Mouse (Mus musculus) brain, embryonic 14.5 days (tissue): ENCODE results near the gene Krtap8-1. TPM values are rescaled to one million over a fixed set of nuclear protein-coding genes. Genes with fewer than 3 reads are reported as not detected.
A peak's percentile ranks its signal among the peaks of the same experiment; 100 is the strongest.

Source experiments
- DNase-seq: peaks from one replicate; pipeline ENCODE4 v3.0.0-alpha.2; 2011; ENCODE audit warnings: low read depth
- CTCF ChIP-seq: fragments of 200-500 bp; IDR thresholded peaks from 2 replicates; pipeline ENCODE4 v1.5.1; 2012; ENCODE audit warnings: inconsistent platforms, mild to moderate bottlenecking, moderate library complexity, borderline replicate concordance; ENCODE audit not compliant: insufficient read depth, insufficient read length; ENCODE audit errors: extremely low read depth
- POLR2A ChIP-seq: fragments of 200-500 bp; IDR thresholded peaks from 2 replicates; pipeline ENCODE4 v1.6.1; 2012; ENCODE audit warnings: mild to moderate bottlenecking, inconsistent platforms, borderline replicate concordance; ENCODE audit not compliant: poor library complexity, insufficient read depth, insufficient read length, severe bottlenecking; ENCODE audit errors: extremely low read depth
- polyA plus RNA-seq: library from polyadenylated mRNA; depleted of rRNA; stranded (reverse); fragments of >200 nt; gene quantifications from 2 replicates; pipeline ENCODE4 v1.2.3, GENCODE M21; 2012; rRNA removed

The Krtap8-1 gene
- polyA plus RNA-seq, 1 experiment, result not detected

GRCm38 (mm10) chr16:89495394-89496153, 7.8 kb upstream of the Krtap8-1 start:
- TF ChIP-seq CTCF (no peak), POLR2A (no peak)
- DNase-seq, result peak; percentile 41

GRCm38 (mm10) chr16:89477679-89478314, 10.0 kb downstream of the Krtap8-1 start:
- no peak for DNase-seq
- TF ChIP-seq CTCF (no peak), POLR2A (no peak)

GRCm38 (mm10) chr16:89461189-89461588, 26.6 kb downstream of the Krtap8-1 start:
- peak; percentile 4 for DNase-seq
- TF ChIP-seq POLR2A (no peak), CTCF (no peak)

Other genes with a start within 250 kb of the Krtap8-1 start
- gene Krtap21-1, start 84.1 kb downstream of the Krtap8-1 start, polyA plus RNA-seq, result not detected in 2 replicates
- not detected in 2 replicates for gene Krtap6-2, start 67.8 kb downstream of the Krtap8-1 start, polyA plus RNA-seq
- 0.21 and 0.71 TPM in 2 replicates for gene Krtap7-1, start 20.4 kb upstream of the Krtap8-1 start, polyA plus RNA-seq
- gene Krtap11-1, start 83.2 kb upstream of the Krtap8-1 start, polyA plus RNA-seq, result not detected in 2 replicates